Mouse (Mus musculus): ENCODE measurements at regions not wholly inside any gene's neighbourhood (a gene's known extent, or its start where the extent isn't known, plus 50 kb on each side); places are given as distances from the start of the nearest gene placed in this dataset.
"Not testable (repeated sequence)": the region's sequence is repeated elsewhere in the genome, so short reads cannot be mapped to it uniquely, and the experiment has no call there.

DNA sequence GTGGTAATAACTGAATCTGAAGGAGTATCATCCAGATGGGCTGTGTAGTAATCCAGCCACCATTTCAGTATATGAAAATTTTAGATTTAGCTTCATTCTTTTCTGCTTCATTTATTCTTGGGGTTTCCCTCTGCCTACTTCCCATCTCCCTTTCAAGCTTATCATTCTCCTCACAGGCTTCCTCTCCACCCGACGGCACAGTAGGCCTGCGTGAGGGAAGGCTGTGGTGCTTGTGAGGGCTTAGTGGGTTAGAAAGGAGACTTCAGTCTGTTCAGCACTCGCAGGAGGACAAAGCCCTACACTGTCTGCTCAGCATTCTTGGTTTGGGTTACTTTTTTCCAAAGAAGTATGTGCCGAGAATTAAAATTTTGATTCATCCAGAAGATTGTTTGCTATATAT, 572.6 kb downstream of the Dad1 start:
- H3K4me2 ChIP-seq (ENCODE audit: low read depth, low read length); H3K9ac ChIP-seq (replicated peaks; ENCODE audit: low read length); ATAC-seq (replicated peaks; ENCODE audit: insufficient number of reproducible peaks, low FRiP score, low TSS enrichment, low read depth); H3K27ac ChIP-seq (replicated peaks; ENCODE audit: low read depth, low read length); H3K4me3 ChIP-seq (ENCODE audit: low read depth, low read length); H3K4me1 ChIP-seq (ENCODE audit: control insufficient read depth, insufficient read depth, low read length); H3K27me3 ChIP-seq (ENCODE audit: control insufficient read depth, insufficient read depth, low read length); DNase-seq (ENCODE audit: low spot score); H3K9me3 ChIP-seq (replicated peaks; ENCODE audit: control insufficient read depth, low read length); H3K36me3 ChIP-seq (replicated peaks; ENCODE audit: control insufficient read depth, insufficient read depth, low read depth, low read length): not testable (repeated sequence)
- WGBS: 81% methylated on average over 5 of the region's 5 CpGs

- H3K27me3 ChIP-seq (ENCODE audit: control insufficient read depth, insufficient read depth, low read length); H3K9ac ChIP-seq (replicated peaks; ENCODE audit: low read length); H3K27ac ChIP-seq (replicated peaks; ENCODE audit: low read depth, low read length); H3K36me3 ChIP-seq (replicated peaks; ENCODE audit: control insufficient read depth, insufficient read depth, low read depth, low read length); ATAC-seq (replicated peaks; ENCODE audit: insufficient number of reproducible peaks, low FRiP score, low TSS enrichment, low read depth); H3K9me3 ChIP-seq (replicated peaks; ENCODE audit: control insufficient read depth, low read length); H3K4me1 ChIP-seq (ENCODE audit: control insufficient read depth, insufficient read depth, low read length); H3K4me3 ChIP-seq (ENCODE audit: low read depth, low read length); H3K4me2 ChIP-seq (ENCODE audit: low read depth, low read length): not testable (repeated sequence)
- peak; percentile 53 for DNase-seq (ENCODE audit: low spot score)
- 26% methylated on average over 2 of the region's 2 CpGs for WGBS
These were observed 588.2 kb downstream of the Dad1 start for GRCm38 (mm10) chr14:53665681-53666080.

GRCm38 (mm10) chr14:53662700-53663355, 591.1 kb downstream of the Dad1 start:
- not testable (repeated sequence) for H3K4me1 ChIP-seq (ENCODE audit: control insufficient read depth, insufficient read depth, low read length); DNase-seq (ENCODE audit: low spot score); H3K27me3 ChIP-seq (ENCODE audit: control insufficient read depth, insufficient read depth, low read length); H3K4me3 ChIP-seq (ENCODE audit: low read depth, low read length); H3K9ac ChIP-seq (replicated peaks; ENCODE audit: low read length); ATAC-seq (replicated peaks; ENCODE audit: insufficient number of reproducible peaks, low FRiP score, low TSS enrichment, low read depth); H3K36me3 ChIP-seq (replicated peaks; ENCODE audit: control insufficient read depth, insufficient read depth, low read depth, low read length); H3K9me3 ChIP-seq (replicated peaks; ENCODE audit: control insufficient read depth, low read length); H3K27ac ChIP-seq (replicated peaks; ENCODE audit: low read depth, low read length); H3K4me2 ChIP-seq (ENCODE audit: low read depth, low read length)
- WGBS: 73% methylated on average over 7 of the region's 9 CpGs

GRCm38 (mm10) chr14:53654669-53655068, 599.2 kb downstream of the Dad1 start:
- not testable (repeated sequence) for ATAC-seq (replicated peaks; ENCODE audit: insufficient number of reproducible peaks, low FRiP score, low TSS enrichment, low read depth); H3K27ac ChIP-seq (replicated peaks; ENCODE audit: low read depth, low read length); H3K9me3 ChIP-seq (replicated peaks; ENCODE audit: control insufficient read depth, low read length); H3K4me3 ChIP-seq (ENCODE audit: low read depth, low read length); H3K9ac ChIP-seq (replicated peaks; ENCODE audit: low read length); H3K27me3 ChIP-seq (ENCODE audit: control insufficient read depth, insufficient read depth, low read length); H3K36me3 ChIP-seq (replicated peaks; ENCODE audit: control insufficient read depth, insufficient read depth, low read depth, low read length); H3K4me1 ChIP-seq (ENCODE audit: control insufficient read depth, insufficient read depth, low read length); DNase-seq (ENCODE audit: low spot score); H3K4me2 ChIP-seq (ENCODE audit: low read depth, low read length)
- 93% methylated on average over 3 of the region's 3 CpGs for WGBS

DNA sequence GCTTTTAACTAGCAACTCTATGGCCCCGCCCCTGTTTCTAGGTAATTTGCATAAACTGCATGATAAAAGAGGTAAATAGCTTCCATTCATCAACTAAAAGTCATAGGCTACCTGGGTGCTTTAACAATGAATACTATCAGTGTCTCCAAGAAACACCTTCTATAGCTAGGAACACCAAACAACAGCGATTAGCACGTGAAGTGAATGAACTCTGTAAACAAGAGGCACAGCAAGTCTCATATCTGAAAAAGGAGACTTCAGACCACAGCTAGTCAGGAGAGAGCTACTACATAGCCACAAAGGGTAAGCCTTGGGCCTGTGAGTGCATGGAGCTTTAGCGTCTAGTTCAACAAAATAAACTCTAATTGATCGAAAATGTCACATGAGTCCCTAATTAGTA, 602.8 kb downstream of the Dad1 start:
- not testable (repeated sequence) for H3K27me3 ChIP-seq (ENCODE audit: control insufficient read depth, insufficient read depth, low read length); H3K9ac ChIP-seq (replicated peaks; ENCODE audit: low read length); H3K27ac ChIP-seq (replicated peaks; ENCODE audit: low read depth, low read length); H3K4me3 ChIP-seq (ENCODE audit: low read depth, low read length); H3K4me1 ChIP-seq (ENCODE audit: control insufficient read depth, insufficient read depth, low read length); H3K4me2 ChIP-seq (ENCODE audit: low read depth, low read length); H3K9me3 ChIP-seq (replicated peaks; ENCODE audit: control insufficient read depth, low read length); DNase-seq (ENCODE audit: low spot score); H3K36me3 ChIP-seq (replicated peaks; ENCODE audit: control insufficient read depth, insufficient read depth, low read depth, low read length); ATAC-seq (replicated peaks; ENCODE audit: insufficient number of reproducible peaks, low FRiP score, low TSS enrichment, low read depth)
- WGBS: 57% methylated on average over 4 of the region's 5 CpGs

DNA sequence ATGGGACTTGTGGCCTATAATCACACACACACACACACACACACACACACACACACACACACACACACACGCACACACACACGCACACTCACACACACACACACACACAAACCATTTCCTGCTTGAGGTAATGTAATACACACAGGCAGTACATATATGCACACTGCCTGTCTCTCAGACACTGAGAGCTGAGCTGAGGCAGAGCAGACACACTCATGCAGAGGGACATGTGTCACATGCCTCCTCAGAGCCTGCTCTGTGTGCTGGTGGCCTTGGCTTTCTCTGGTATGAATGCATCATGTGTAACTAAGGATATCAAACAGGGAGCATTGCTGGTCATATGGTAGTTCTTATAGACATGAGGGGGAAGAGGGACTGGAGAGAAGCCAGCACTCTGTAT, 604.7 kb downstream of the Dad1 start:
- H3K4me3 ChIP-seq (ENCODE audit: low read depth, low read length); H3K9me3 ChIP-seq (replicated peaks; ENCODE audit: control insufficient read depth, low read length); H3K9ac ChIP-seq (replicated peaks; ENCODE audit: low read length); H3K27ac ChIP-seq (replicated peaks; ENCODE audit: low read depth, low read length); DNase-seq (ENCODE audit: low spot score); H3K36me3 ChIP-seq (replicated peaks; ENCODE audit: control insufficient read depth, insufficient read depth, low read depth, low read length); H3K4me2 ChIP-seq (ENCODE audit: low read depth, low read length); H3K4me1 ChIP-seq (ENCODE audit: control insufficient read depth, insufficient read depth, low read length); ATAC-seq (replicated peaks; ENCODE audit: insufficient number of reproducible peaks, low FRiP score, low TSS enrichment, low read depth); H3K27me3 ChIP-seq (ENCODE audit: control insufficient read depth, insufficient read depth, low read length): not testable (repeated sequence)
- WGBS: 93% methylated on average over 2 of the region's 2 CpGs

DNA sequence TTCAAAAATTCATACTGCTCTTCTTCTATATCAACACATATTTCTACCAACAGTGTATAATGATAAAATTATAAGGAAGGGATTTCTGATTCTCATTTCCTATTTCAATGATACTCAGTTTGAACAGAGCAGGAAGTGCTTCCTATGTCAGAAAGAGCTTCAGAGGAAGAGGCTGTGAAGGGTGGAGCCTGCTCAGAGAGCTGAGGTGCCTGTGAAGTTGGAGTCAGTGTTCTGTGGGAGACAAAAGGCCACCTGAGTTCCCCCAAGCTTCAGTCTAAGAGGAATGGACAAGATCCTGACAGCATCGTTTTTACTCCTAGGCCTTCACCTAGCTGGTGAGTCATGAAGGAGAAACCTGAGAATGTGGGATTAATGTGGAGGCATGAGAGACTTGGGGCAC, 613.5 kb downstream of the Dad1 start:
- H3K4me3 ChIP-seq (ENCODE audit: low read depth, low read length); H3K9ac ChIP-seq (replicated peaks; ENCODE audit: low read length); H3K36me3 ChIP-seq (replicated peaks; ENCODE audit: control insufficient read depth, insufficient read depth, low read depth, low read length); H3K9me3 ChIP-seq (replicated peaks; ENCODE audit: control insufficient read depth, low read length); H3K4me1 ChIP-seq (ENCODE audit: control insufficient read depth, insufficient read depth, low read length); H3K4me2 ChIP-seq (ENCODE audit: low read depth, low read length); H3K27me3 ChIP-seq (ENCODE audit: control insufficient read depth, insufficient read depth, low read length); H3K27ac ChIP-seq (replicated peaks; ENCODE audit: low read depth, low read length); ATAC-seq (replicated peaks; ENCODE audit: insufficient number of reproducible peaks, low FRiP score, low TSS enrichment, low read depth); DNase-seq (ENCODE audit: low spot score): not testable (repeated sequence)
- WGBS: 50% methylated on average over 1 of the region's 1 CpGs

DNA sequence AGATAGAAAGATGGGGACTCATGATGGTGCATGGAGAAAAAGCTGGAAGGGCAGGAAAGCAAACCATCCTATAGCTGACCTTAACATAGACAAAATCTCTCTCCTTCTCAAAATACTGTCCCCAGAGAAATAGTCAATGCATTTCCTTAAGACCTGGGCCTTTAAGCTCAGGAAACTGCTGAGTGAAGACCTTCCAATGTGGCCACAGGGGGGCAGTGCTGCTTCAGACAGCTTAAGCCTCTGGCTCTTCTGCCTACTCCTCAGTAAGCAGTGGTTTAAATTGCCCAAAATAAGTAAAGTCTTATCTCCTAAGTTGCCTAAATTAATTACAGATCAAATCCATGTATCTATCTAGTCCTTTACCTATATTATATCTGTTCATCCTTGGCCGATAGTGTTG, 616.2 kb downstream of the Dad1 start:
- H3K4me1 ChIP-seq (ENCODE audit: control insufficient read depth, insufficient read depth, low read length); ATAC-seq (replicated peaks; ENCODE audit: insufficient number of reproducible peaks, low FRiP score, low TSS enrichment, low read depth); H3K9me3 ChIP-seq (replicated peaks; ENCODE audit: control insufficient read depth, low read length); H3K27me3 ChIP-seq (ENCODE audit: control insufficient read depth, insufficient read depth, low read length); H3K36me3 ChIP-seq (replicated peaks; ENCODE audit: control insufficient read depth, insufficient read depth, low read depth, low read length); H3K9ac ChIP-seq (replicated peaks; ENCODE audit: low read length); H3K27ac ChIP-seq (replicated peaks; ENCODE audit: low read depth, low read length); H3K4me3 ChIP-seq (ENCODE audit: low read depth, low read length); H3K4me2 ChIP-seq (ENCODE audit: low read depth, low read length): not testable (repeated sequence)
- DNase-seq (ENCODE audit: low spot score): peak; percentile 46
- WGBS: 92% methylated on average over 1 of the region's 1 CpGs

Data from embryonic facial prominence, embryonic 11.5 days (tissue).